Mouse (Mus musculus) thymus, adult 2 months (tissue): ENCODE results near the gene Slc39a2. TPM values are rescaled to one million over a fixed set of nuclear protein-coding genes. Genes with fewer than 3 reads are reported as not detected.
"Not testable (repeated sequence)": the region's sequence is repeated elsewhere in the genome, so short reads cannot be mapped to it uniquely, and the experiment has no call there.

ENCODE experiments used
- DNase-seq: peaks from one replicate; pipeline ENCODE4 v3.0.0; 2021
- H3K27ac ChIP-seq: fragments of 200-500 bp; 2 replicates; pipeline ENCODE4 v1.5.1; 2012; ENCODE audit warnings: low read length, control low read depth; ENCODE audit not compliant: control insufficient read depth, insufficient read depth
- H3K27me3 ChIP-seq: fragments of 200-500 bp; 2 replicates; pipeline ENCODE4 v1.6.1; 2012; ENCODE audit warnings: mild to moderate bottlenecking, low read length, moderate library complexity, mixed read lengths; ENCODE audit not compliant: control insufficient read depth, insufficient read depth
- H3K36me3 ChIP-seq: fragments of 200-500 bp; 2 replicates; pipeline ENCODE4 v1.6.1; 2012; ENCODE audit warnings: mild to moderate bottlenecking, low read length, moderate library complexity; ENCODE audit not compliant: control insufficient read depth, insufficient read depth
- H3K4me1 ChIP-seq: fragments of 200-500 bp; replicated peaks from 2 replicates; pipeline ENCODE4 v1.6.1; 2012; ENCODE audit warnings: low read length; ENCODE audit not compliant: control insufficient read depth, insufficient read depth
- H3K4me3 ChIP-seq: fragments of 200-500 bp; 2 replicates; pipeline ENCODE4 v1.5.1; 2012; ENCODE audit warnings: mild to moderate bottlenecking, low read length, control low read depth, moderate library complexity; ENCODE audit not compliant: control insufficient read depth, insufficient read depth
- CTCF ChIP-seq: fragments of 200-500 bp; IDR thresholded peaks from 2 replicates; pipeline ENCODE4 v1.5.1; 2012; ENCODE audit warnings: mild to moderate bottlenecking, control low read depth, low read length, moderate library complexity, borderline replicate concordance; ENCODE audit not compliant: control insufficient read depth, poor library complexity, insufficient read depth; ENCODE audit errors: extremely low read depth
- POLR2A ChIP-seq: fragments of 200-500 bp; IDR thresholded peaks from 2 replicates; pipeline ENCODE4 v1.6.1; 2012; ENCODE audit warnings: mild to moderate bottlenecking, low read length, control low read depth, moderate library complexity; ENCODE audit not compliant: control insufficient read depth, poor library complexity, insufficient read depth; ENCODE audit errors: extremely low read depth
- WGBS: fragments of 180-500 bp; shearing (Covaris S2); methylation state at CpG from one replicate; pipeline ENCODE4 v1.1.7; 2018; 5-methylcytosine and 5-hydroxymethylcytosine counted together
- polyA plus RNA-seq: library from polyadenylated mRNA; depleted of rRNA; stranded (reverse); fragments of >200 nt; gene quantifications from 2 replicates; pipeline ENCODE4 v1.2.3, GENCODE M21; 2012

Gene Slc39a2
- polyA plus RNA-seq, 1 experiment: 1.5 TPM

DNA sequence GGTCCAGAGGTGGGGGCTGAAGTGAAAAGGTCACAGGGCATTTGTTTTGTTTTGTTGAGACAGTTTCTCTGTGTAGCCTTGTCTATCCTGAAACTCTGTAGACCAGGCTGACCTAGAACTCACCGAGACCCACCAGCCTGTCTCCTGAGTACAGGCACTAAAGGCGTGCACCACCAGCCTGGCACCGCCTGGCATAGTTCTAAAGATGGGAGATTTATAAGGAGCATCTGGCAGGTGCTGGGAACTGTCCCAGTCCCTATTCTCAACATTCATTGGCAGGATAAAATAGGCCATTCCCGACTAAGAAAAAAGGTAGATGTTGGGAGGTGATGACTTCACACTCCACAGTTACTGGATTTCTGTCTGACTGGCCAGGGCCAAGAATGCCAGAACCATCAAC lies 26.3 kb downstream of the Slc39a2 start:
- H3K27me3 ChIP-seq: no peaks in the 10 kb centered on the region
- 96% methylated on average over 4 of the region's 4 CpGs for WGBS

DNA sequence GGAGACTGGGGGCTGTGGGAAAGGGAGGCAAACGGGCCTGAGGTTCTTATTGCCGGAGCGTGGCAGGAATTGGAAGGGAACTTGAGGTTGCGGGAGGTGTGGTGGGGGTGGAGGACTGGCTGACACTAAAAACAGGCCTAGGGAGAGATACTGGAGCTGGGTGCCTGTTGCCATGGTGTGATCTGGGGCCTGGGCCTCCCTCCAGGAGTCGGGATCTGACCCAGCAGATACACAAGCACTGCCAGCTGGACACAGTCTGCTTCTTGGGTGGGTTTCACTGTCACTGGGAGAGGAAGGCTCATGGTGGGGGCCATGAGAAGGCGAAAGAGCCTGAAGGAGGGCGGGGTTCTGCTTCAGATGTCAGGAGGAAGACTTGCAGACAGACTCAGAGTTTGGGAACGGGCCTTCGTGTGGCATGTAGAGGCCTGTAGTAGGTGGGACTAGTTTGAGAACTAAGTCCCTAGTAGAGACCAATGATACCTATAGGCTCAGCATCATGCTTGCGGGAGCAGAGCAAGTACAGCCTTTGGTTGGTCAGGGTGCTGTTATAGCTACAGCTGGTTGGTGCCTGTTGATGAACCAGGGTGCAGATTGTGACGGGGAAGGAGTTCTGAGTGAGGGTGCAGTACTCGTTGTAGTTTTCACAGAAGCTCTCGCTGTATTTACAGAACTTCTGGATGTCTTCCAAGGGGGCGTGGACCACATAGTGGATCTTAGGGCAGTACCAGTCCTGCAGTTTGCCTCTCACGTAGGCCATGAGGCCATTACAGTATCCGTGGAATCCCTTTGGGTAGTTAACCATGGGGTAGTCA lies 29.3 kb downstream of the Slc39a2 start:
- 89% methylated on average over 16 of the region's 16 CpGs for WGBS
- Histone ChIP-seq H3K27me3 (no peaks in the 10 kb centered on the region), H3K4me1 (no peaks in the 10 kb centered on the region), H3K4me3 (no peak overlapping the region), H3K36me3 (no peaks in the 10 kb centered on the region), H3K27ac (no peak overlapping the region)
- TF ChIP-seq CTCF (no peak), POLR2A (no peak)
- no peak for DNase-seq

More for the DNA sequence above, 26.3 kb downstream of the Slc39a2 start:
- TF ChIP-seq POLR2A: no peak
- TF ChIP-seq CTCF: no peak
- Histone ChIP-seq H3K4me1 (peaks cover 5% of the 10 kb centered on the region), H3K4me3 (no peak overlapping the region), H3K36me3 (no peaks in the 10 kb centered on the region), H3K27ac (no peak overlapping the region)
- DNase-seq: no peak

DNA sequence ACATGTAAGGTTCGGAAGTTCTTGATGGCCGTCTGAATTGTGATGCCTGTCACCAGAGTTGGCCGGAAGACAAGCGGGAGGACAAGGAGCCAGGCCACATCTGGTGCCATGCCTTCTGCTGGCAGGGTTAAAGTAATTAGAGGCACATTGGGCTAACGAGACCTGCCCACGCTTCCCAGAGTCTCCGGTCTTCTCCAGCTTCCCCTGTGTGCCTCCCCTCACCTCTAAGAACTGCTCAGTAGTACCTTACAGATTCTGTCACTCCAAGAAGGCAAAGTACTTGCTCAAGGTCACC lies 29.8 kb downstream of the Slc39a2 start, which contains the start of gene Rnase13:
Gene Rnase13, minus strand, starts transcription at position 203 of the 295 bp plus-strand sequence.
- Histone ChIP-seq H3K27me3 (no peaks in the 10 kb centered on the region), H3K36me3 (no peaks in the 10 kb centered on the region), H3K4me1 (no peaks in the 10 kb centered on the region), H3K27ac (no peak within 1 kb of the TSS), H3K4me3 (no peak within 1 kb of the TSS)
- TF ChIP-seq CTCF (no peak), POLR2A (no peak)
- WGBS: 94% methylated on average over 7 of the region's 7 CpGs
- no peak for DNase-seq

DNA sequence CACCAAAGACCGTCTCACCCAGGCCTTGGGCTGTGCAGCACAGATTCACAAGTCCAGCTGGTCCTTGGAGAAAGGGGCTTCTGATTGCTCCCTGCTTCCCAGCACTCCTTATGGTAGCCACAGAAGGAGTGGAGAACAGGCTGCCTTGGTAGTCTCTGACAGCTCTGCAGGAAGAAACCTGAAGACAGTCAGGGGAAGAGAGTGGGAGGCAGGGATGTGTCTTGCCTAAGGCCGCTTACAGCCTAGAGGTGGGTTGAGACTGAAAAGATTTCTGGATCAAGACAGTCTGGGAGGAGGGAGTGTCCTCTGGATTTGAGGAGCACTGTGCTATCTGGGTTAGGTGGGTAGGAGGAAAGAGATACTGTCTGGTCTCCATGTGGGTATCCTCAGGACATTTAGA lies 30.2 kb downstream of the Slc39a2 start:
- no peaks in the 10 kb centered on the region for H3K4me1 ChIP-seq
- DNase-seq: no peak
- no peaks in the 10 kb centered on the region for H3K36me3 ChIP-seq
- H3K4me3 ChIP-seq: no peak overlapping the region
- WGBS: 96% methylated on average over 2 of the region's 2 CpGs
- no peak overlapping the region for H3K27ac ChIP-seq
- H3K27me3 ChIP-seq: no peaks in the 10 kb centered on the region
- no peak for TF ChIP-seq POLR2A
- no peak for TF ChIP-seq CTCF

DNA sequence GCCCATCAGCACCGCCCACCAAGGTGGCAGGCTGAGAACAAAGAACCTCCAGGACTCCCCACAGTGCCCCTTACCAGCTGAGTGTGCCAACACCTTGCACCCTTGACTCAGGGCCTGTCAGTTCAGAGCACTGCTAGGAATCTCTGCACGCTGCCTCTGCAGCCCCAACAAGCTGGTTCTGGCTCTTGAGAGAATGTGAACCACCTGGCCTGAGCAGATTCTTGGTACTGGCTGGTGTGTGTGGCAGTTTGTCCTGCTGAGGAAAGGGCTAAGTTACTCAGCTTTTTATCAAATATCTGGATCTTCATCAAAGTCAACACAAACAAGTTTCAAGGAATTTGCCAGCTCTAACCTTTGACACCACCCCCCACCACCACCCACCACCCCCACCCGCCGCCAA lies 30.8 kb downstream of the Slc39a2 start:
- Histone ChIP-seq H3K4me1 (no peaks in the 10 kb centered on the region), H3K36me3 (no peaks in the 10 kb centered on the region), H3K4me3 (no peak overlapping the region), H3K27ac (no peak overlapping the region), H3K27me3 (no peaks in the 10 kb centered on the region)
- no peak for DNase-seq
- TF ChIP-seq CTCF (no peak), POLR2A (no peak)
- 91% methylated on average over 4 of the region's 4 CpGs for WGBS

DNA sequence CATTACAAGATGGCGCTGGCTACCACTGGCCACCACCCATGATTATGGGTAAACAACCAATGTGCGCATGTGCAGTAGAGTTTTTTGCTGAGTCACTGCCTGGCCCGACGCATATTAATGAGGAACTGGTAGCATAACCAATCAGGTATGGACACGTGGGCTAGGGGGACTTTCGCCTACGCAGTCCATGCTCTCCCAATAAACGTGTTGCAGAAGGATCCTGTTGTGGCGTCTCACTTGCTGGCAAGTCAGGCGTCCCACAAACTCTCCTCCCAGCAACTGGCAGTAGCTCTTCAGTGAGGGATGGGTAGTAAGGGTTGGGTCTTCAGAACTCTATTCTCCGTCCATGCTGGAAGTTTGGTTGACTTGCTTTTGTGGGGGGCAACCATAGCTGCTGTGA lies 34.2 kb downstream of the Slc39a2 start:
- not testable (repeated sequence) for H3K36me3 ChIP-seq, H3K4me1 ChIP-seq, H3K4me3 ChIP-seq, H3K27ac ChIP-seq, DNase-seq, H3K27me3 ChIP-seq
- WGBS: 97% methylated on average over 11 of the region's 11 CpGs

DNA sequence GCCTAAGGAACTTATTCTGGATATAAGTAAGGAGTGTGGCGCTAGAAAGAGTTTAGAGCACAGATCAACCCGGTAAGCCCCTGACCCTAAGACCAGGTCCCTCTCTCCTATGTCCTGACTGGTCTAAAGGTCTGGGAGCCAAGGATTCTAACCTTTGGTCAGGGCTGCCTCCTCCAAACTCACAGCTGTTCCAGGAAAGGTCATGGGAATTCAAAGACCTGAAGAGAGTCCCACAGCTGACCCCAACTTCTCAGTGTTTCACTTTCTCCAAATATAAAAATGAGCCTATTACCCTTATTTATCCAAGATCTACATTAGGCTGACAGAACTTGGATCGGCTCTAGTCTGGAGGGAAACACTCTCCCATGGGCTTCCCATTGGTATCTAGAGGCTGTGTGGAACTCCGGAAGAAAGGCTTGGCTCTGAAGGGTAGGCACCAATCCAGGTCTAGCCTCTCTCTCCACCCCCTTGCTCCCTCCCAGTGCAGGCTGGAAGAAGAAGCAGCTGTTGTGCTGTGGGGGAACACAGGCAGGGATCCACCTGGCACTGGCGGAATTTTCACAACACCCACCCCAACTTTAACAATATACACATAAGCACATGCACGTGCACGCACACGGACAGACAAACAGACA lies 36.7 kb downstream of the Slc39a2 start:
- Histone ChIP-seq H3K4me1 (no peaks in the 10 kb centered on the region), H3K27me3 (no peaks in the 10 kb centered on the region), H3K4me3 (no peak overlapping the region), H3K27ac (no peak overlapping the region), H3K36me3 (no peaks in the 10 kb centered on the region)
- no peak for DNase-seq
- 93% methylated on average over 8 of the region's 8 CpGs for WGBS
- TF ChIP-seq CTCF: no peak
- TF ChIP-seq POLR2A: no peak
